Mouse (Mus musculus) cortical plate, adult 2 months (tissue): Measurements from ENCODE around the gene Gps2.

ENCODE experiments used
- CTCF ChIP-seq: fragments of 200-500 bp; IDR thresholded peaks from 2 replicates; pipeline ENCODE4 v1.5.1; 2011; ENCODE audit warnings: mild to moderate bottlenecking, control low read depth, low read length; ENCODE audit not compliant: insufficient read depth; ENCODE audit errors: extremely low read depth
- POLR2A ChIP-seq: fragments of 200-500 bp; IDR thresholded peaks from 2 replicates; pipeline ENCODE4 v1.6.1; 2011; ENCODE audit warnings: mild to moderate bottlenecking, low read length, control low read depth; ENCODE audit not compliant: insufficient read depth; ENCODE audit errors: extremely low read depth

DNA sequence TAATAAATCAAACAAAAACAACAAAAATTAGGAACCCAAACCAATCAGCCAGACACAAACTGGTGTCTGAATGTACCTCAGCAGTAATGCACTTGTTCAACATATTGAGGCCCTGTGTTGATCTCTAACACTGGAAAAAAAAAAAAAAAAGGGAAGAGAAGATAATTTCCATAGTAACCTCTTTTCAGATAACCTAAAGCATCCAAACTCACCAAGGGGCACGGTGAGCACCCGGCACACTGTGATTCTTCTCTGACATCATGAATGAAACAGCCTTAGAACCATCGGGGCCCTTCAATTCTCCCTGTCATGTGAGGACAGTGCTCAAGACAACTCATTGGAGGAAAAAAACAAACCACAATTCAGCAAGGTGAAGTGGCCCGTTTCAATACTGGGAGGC is 16.0 kb downstream of the Gps2 start:
- TF ChIP-seq POLR2A, result no peak
- TF ChIP-seq CTCF, result no peak
